Mouse (Mus musculus) limb, embryonic 12.5 days (tissue): Measurements from ENCODE around the gene Gm3264. TPM values are rescaled to one million over a fixed set of nuclear protein-coding genes. Genes with fewer than 3 reads are reported as not detected.
"Not testable (repeated sequence)": the region's sequence is repeated elsewhere in the genome, so short reads cannot be mapped to it uniquely, and the experiment has no call there.

ENCODE experiments used
- ATAC-seq: fragments of 200-750 bp; cut with Nextera tagmentation; 2 replicates; pipeline ENCODE4 v1.8.0; 2017; ENCODE audit warnings: low read depth, moderate TSS enrichment; ENCODE audit not compliant: insufficient number of reproducible peaks, insufficient read depth, low FRiP score, low TSS enrichment
- H3K27ac ChIP-seq: fragments of 300-500 bp; sonication (generic); 2 replicates; pipeline ENCODE4 v1.5.1; 2016; ENCODE audit warnings: mild to moderate bottlenecking, moderate library complexity
- H3K27me3 ChIP-seq: fragments of 300-500 bp; sonication (generic); 2 replicates; pipeline ENCODE4 v1.6.1; 2016; ENCODE audit warnings: mild to moderate bottlenecking, moderate library complexity
- H3K36me3 ChIP-seq: fragments of 300-500 bp; sonication (generic); 2 replicates; pipeline ENCODE4 v1.6.1; 2016; ENCODE audit warnings: mild to moderate bottlenecking, moderate library complexity
- H3K4me1 ChIP-seq: fragments of 300-500 bp; sonication (generic); replicated peaks from 2 replicates; pipeline ENCODE4 v1.6.1; 2016
- H3K4me2 ChIP-seq: fragments of 300-500 bp; sonication (generic); 2 replicates; pipeline ENCODE4 v1.6.1; 2016; ENCODE audit warnings: mild to moderate bottlenecking, moderate library complexity
- H3K4me3 ChIP-seq: fragments of 300-500 bp; sonication (generic); replicated peaks from 2 replicates; pipeline ENCODE4 v1.5.1; 2016; ENCODE audit warnings: mild to moderate bottlenecking
- H3K9ac ChIP-seq: fragments of 300-500 bp; sonication (generic); replicated peaks from 2 replicates; pipeline ENCODE4 v1.6.1; 2016; ENCODE audit warnings: mild to moderate bottlenecking, moderate library complexity
- H3K9me3 ChIP-seq: fragments of 300-500 bp; sonication (generic); 2 replicates; pipeline ENCODE4 v1.6.1; 2016; ENCODE audit warnings: mild to moderate bottlenecking, moderate library complexity
- WGBS: fragments of 180-500 bp; shearing (Covaris S2); methylation state at CpG from one replicate; pipeline ENCODE4 v1.1.7; 2016; 5-methylcytosine and 5-hydroxymethylcytosine counted together
- polyA plus RNA-seq: library from polyadenylated mRNA; unstranded; fragments of >200 nt; fragmentation: Nextera tagmentation; extraction: Ambion mirVana; gene quantifications from 2 replicates; pipeline ENCODE4 v1.2.1, GENCODE M21; 2016

Gm3264 gene
- 0.49 TPM in 1 of 2 replicates, not detected in the other for polyA plus RNA-seq

DNA sequence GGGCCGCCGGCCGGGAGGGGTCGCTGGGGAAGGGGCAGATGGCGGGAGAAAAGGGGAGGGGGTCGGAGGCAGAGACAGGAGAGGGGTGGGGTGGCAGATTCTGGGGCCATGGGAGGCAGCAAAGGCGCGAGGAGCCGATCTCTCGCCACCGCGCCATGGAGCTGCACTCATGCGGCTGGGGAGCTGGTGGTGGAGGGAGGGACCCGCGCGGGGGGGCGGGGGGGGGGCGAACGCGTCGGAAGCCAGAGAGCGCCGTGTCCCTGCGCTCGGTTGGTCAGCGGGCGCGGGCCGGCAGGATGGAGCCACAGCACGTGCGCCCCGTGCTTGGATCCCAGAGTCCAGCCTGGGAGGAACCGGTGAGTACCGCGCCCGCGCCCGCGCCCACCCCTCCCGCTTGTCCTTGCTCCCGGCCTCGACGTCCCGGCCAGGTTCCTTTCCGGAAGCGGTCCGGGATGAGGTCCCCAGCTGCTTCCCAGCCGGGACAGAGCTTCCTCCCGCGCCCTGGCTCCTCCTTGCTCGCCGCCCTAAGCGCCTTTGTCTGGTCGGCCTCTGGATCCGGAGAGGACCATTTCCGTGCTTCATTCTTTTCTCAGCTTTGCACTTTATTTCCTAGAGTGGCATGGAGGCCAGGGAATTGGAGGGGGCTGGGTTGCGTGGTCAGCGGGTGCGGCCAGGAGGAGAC lies at the start of gene Gm3264:
Gm3264 (plus strand) TSS at position 278 of the 682 bp plus-strand sequence.
- H3K9me3 ChIP-seq, H3K4me1 ChIP-seq, H3K27ac ChIP-seq, H3K27me3 ChIP-seq, ATAC-seq, H3K36me3 ChIP-seq: not testable (repeated sequence)
- H3K4me2 ChIP-seq = peak within 1 kb of the TSS; percentile 55
- WGBS = 10% methylated on average over 39 of the region's 59 CpGs
- peak within 1 kb of the TSS; percentile 40 for H3K4me3 ChIP-seq
- peak within 1 kb of the TSS; percentile 50; the same call in 1 of the 2 replicates for H3K9ac ChIP-seq

DNA sequence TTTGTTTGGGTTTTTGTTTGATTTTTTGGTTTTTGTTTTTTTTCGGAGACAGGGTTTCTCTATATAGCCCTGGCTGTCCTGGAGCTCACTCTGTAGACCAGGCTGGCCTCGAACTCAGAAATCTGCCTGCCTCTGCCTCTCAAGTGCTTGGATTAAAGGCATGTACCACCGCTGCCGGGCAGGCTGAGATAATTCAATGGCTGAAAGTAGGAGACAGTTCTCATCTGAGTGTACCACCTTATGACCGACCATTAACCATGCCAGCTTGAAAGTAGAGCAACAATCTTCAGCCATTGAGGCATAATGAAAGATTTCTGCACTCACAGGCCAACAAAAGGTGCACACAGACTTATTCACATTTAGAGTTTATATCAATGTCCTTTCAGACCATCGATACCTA lies 49.0 kb upstream of the Gm3264 start:
- ATAC-seq, H3K36me3 ChIP-seq, H3K9me3 ChIP-seq, H3K4me2 ChIP-seq, H3K27ac ChIP-seq, H3K4me3 ChIP-seq, H3K27me3 ChIP-seq, H3K4me1 ChIP-seq, H3K9ac ChIP-seq: not testable (repeated sequence)
- 84% methylated on average over 6 of the region's 6 CpGs for WGBS

DNA sequence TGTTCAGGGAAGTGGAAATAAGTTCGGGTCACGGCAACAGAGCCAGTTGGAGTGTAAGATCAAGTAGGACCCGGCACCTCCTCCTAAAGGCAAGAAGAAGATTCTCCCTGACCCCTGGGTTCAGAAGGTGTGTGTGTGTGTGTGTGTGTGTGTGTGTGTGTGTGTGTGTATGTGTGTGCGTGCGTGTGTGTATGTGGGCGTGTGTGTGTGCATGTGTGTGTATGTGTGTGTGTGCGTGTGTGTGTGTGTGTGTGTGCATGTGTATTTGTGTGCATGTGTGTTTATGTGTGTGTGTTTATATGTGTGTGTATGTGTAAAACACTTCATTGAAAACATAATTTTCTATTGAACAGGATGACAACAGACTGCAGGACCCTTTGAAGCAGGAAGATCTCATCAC lies 33.4 kb upstream of the Gm3264 start:
- ATAC-seq, H3K4me3 ChIP-seq, H3K4me2 ChIP-seq, H3K9ac ChIP-seq, H3K27ac ChIP-seq, H3K4me1 ChIP-seq, H3K27me3 ChIP-seq, H3K9me3 ChIP-seq, H3K36me3 ChIP-seq: not testable (repeated sequence)
- WGBS = 82% methylated on average over 4 of the region's 7 CpGs

DNA sequence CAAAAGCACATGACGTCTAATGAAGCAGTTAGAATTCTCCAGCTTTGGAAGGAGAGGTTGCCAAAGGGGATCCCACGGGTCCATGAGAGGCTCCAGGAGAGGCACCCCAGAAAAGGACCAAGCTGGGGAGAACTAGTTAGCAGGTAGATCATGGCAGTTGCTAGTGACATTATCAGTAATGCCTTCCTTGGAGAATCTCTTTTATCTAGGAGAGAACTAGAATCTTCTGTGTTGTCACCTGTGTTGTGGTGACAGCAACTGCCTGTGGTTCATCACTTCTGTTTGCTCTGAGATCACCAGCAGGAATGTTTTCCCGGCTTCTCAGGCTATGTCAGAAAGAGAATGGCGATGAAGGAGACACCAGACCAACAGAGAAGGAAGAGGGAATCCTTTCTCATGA lies 17.6 kb upstream of the Gm3264 start, which contains the start of gene Gm3269:
Gm3269 (plus strand) TSS at position 301 of the 400 bp plus-strand sequence.
- not testable (repeated sequence) for H3K9ac ChIP-seq, ATAC-seq, H3K4me1 ChIP-seq, H3K4me2 ChIP-seq, H3K9me3 ChIP-seq, H3K27ac ChIP-seq, H3K27me3 ChIP-seq, H3K36me3 ChIP-seq, H3K4me3 ChIP-seq
- 100% methylated on average over 1 of the region's 4 CpGs for WGBS

DNA sequence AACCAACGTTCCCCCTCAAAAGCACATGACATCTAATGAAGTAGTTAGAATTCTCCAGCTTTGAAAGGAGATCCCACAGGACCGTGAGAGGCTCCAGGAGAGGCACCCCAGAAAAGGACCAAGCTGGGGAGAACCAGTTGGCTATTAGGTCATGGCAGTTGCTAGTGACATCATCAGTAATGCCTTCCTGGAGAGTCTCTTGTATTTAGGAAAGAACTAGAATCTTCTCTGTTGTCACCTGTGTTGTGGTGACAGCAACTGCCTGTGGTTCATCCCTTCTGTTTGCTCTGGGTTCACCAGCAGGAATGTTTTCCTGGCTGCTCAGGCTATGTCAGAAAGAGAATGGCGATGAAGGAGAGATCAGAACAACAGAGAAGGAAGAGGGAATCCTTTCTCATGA lies 36.7 kb downstream of the Gm3264 start, which contains the start of gene Gm3278:
Gm3278 (plus strand) TSS at position 301 of the 400 bp plus-strand sequence.
- not testable (repeated sequence) for H3K9me3 ChIP-seq, H3K9ac ChIP-seq, H3K27me3 ChIP-seq, H3K36me3 ChIP-seq, H3K4me3 ChIP-seq, H3K27ac ChIP-seq, H3K4me2 ChIP-seq, ATAC-seq, H3K4me1 ChIP-seq
- WGBS = 71% methylated on average over 1 of the region's 3 CpGs

Other genes starting within 250 kb of the Gm3264 start
- not detected in 2 replicates for gene Gm8159, start 223.2 kb upstream of the Gm3264 start, polyA plus RNA-seq
- not detected in 2 replicates for gene Gm3239, start 191.4 kb upstream of the Gm3264 start, polyA plus RNA-seq
- gene Gm7876, start 146.3 kb upstream of the Gm3264 start, polyA plus RNA-seq = not detected in 2 replicates
- gene Gm3252, start 128.8 kb upstream of the Gm3264 start, polyA plus RNA-seq = 0.15 and 0.31 TPM in 2 replicates
- not detected in 2 replicates for gene Gm9602, start 79.2 kb upstream of the Gm3264 start, polyA plus RNA-seq
- not detected in 2 replicates for gene Gm3269, start 17.5 kb upstream of the Gm3264 start, polyA plus RNA-seq
- gene Gm3278, start 36.8 kb downstream of the Gm3264 start, polyA plus RNA-seq = not detected in 2 replicates
- gene Gm8297, start 128.4 kb downstream of the Gm3264 start, polyA plus RNA-seq = not detected in 2 replicates
- not detected in 2 replicates for gene Gm3298, start 160.3 kb downstream of the Gm3264 start, polyA plus RNA-seq
- gene 4930555G01Rik, start 195.1 kb downstream of the Gm3264 start, polyA plus RNA-seq = not detected in 2 replicates
- gene Gm8281, start 215.5 kb downstream of the Gm3264 start, polyA plus RNA-seq = 0.88 and 1.7 TPM in 2 replicates